Mouse (Mus musculus): ENCODE measurements around the gene Lag3.

Gene Lag3

GRCm38 (mm10) chr6:124858561-124859318, 52.8 kb downstream of the Lag3 start:
- DNase-seq (ENCODE audit: low spot score in 2 of 2) = no peak

GRCm38 (mm10) chr6:124857840-124858530, 53.5 kb downstream of the Lag3 start:
- DNase-seq (ENCODE audit: low spot score in 2 of 2) = no peak

DNA sequence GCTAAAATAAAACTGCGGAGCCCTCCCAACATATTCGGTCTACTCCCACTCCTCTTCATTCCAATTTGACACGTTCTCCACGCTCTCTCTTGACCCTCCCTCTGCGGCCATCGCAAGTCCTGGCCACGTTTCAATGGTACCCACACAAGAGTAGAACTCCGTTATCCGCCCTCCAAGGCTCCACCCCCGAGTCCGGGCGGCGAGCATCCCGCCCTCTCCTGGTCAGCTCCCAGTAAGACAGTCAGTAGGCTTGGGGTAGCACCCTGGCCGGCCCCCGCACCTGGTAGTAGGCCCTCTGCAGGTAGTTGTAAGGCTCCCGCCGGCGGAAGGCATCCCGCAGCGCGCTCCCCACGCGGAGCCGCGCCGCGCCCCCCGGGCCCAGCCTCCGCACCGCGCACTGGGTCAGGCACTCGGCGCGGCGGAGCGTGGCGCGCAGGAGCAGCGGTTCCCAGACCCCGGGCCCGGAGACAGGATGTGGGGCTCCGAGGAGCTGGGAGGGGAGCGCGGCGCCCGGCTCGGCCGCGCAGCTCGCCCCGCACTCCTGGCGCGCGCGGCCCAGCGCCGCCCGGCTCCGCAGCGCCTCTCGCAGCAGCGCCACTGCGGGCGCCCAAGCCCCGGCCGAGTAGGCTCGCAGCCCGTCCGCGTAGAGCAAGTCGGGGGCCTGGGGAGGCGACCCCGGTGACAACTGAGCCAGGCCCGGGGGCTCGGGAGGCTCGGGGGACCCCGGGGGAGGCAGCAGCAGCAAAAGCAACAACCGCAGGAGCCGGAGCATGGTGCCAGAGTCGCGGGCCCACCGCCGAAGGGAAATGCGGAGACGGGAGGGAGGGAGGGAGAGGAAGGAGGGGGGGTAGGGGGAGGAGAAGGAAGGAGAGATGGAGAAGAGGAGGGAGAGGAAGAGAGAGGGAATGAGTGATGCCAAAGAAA, 54.3 kb downstream of the Lag3 start, which contains the start of gene P3h3:
Gene P3h3 (minus strand): TSS at position 837 of the 924 bp plus-strand sequence.
- peak; percentile 78 to 87 for DNase-seq (ENCODE audit: low spot score in 2 of 2)

DNA sequence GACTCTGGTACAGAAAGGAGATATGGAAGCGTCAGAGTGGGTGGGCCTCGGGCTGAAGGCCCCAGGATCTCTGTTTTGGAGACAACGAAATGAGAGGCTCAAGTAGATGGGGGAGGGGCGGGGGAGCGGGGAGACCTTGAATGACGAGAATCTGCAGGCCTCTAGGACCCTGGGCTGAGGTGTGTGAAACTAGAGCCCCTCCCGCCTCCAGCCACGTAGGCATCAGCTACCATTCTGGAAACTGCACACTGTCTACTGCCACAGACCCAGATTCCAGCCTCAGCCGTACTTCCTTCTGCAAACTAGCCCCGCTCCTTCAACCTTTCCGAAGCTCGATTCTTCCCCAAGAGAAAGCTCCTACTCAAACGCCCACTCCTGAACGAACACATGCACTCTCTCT, 55.2 kb downstream of the Lag3 start:
- no peak for DNase-seq (ENCODE audit: low spot score in 2 of 2)

GRCm38 (mm10) chr6:124854647-124855046, 56.9 kb downstream of the Lag3 start:
- DNase-seq (ENCODE audit: low spot score in 2 of 2) = no peak
